In the genomic region with DNA sequence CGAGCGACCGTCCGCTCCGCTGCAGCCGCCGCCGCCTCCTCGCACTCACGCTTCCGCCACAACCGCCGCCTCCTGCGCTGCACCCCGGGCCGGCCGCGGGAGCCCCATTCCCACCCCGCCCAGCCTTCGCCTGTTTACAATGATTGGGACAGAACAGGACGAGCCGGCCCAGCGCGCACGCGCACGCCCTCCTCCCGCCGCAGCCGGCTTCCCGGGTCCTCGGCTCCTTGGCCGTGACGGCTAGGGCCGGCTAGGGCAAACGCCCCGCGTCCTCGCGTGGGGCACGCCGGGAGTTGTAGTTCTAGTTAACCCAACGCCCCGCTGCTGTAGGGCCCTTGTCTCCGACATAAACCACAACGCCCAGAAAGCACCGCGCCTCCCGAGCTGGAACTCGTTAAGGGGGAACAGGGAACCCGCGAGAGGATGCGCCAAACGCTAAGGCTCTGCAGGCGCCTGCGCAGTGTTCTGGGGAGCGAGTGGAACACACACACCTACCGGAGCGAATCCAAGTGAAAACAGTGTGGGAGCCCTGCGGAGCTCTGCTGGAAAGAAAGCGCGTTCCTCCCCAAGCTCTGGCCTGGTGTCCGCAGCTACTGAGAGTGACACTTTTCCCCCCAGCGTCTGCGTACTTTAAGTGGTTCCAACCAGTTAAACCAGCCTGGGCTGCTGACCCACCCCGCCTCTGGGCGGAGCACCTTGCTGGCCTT, we compare ENCODE assay signal across 8 mouse cellular contexts. TPM values are rescaled to one million over a fixed set of nuclear protein-coding genes. Genes with fewer than 3 reads are reported as not detected.
DNase-seq lines count a peak whose midpoint lies in the region; ATAC-seq and TF ChIP-seq lines count a peak whose summit lies in the region.

No protein-coding gene starts in this region.

- H3K36me3 ChIP-seq in heart, embryonic 12.5 days, result no peaks in the 10 kb centered on the region
- H3K36me3 ChIP-seq in kidney, postnatal 0 days (ENCODE audit: insufficient read depth, low read length), result no peaks in the 10 kb centered on the region
- no peaks in the 10 kb centered on the region for H3K36me3 ChIP-seq in liver, embryonic 11.5 days (ENCODE audit: control insufficient read depth, insufficient read depth, low read length)
- no peaks in the 10 kb centered on the region for H3K36me3 ChIP-seq in stomach, embryonic 14.5 days (ENCODE audit: control insufficient read depth, insufficient read depth, low read length)

- peak overlapping the region; percentile 92 for H3K27ac ChIP-seq in heart, embryonic 12.5 days (ENCODE audit: poor library complexity, severe bottlenecking)
- peak overlapping the region; percentile 97 for H3K27ac ChIP-seq in kidney, postnatal 0 days
- H3K27ac ChIP-seq in liver, embryonic 11.5 days (ENCODE audit: low read depth, low read length), result peak overlapping the region; percentile 91
- H3K27ac ChIP-seq in stomach, embryonic 14.5 days (ENCODE audit: low read length), result peak overlapping the region; percentile 99

- 1% methylated on average over 67 of the region's 67 CpGs for WGBS in heart, embryonic 12.5 days
- under 1% methylated on average over 67 of the region's 67 CpGs for WGBS in kidney, postnatal 0 days
- WGBS in liver, embryonic 11.5 days, result under 1% methylated on average over 67 of the region's 67 CpGs
- 0% methylated on average over 62 of the region's 67 CpGs for WGBS in stomach, embryonic 14.5 days

- H3K27me3 ChIP-seq in heart, embryonic 12.5 days (replicated peaks), result no peaks in the 10 kb centered on the region
- no peaks in the 10 kb centered on the region for H3K27me3 ChIP-seq in kidney, postnatal 0 days (ENCODE audit: insufficient read depth, low read length)
- no peaks in the 10 kb centered on the region for H3K27me3 ChIP-seq in liver, embryonic 11.5 days (replicated peaks; ENCODE audit: control insufficient read depth, insufficient read depth, low read length)
- no peaks in the 10 kb centered on the region for H3K27me3 ChIP-seq in stomach, embryonic 14.5 days (ENCODE audit: control insufficient read depth, insufficient read depth, low read length)

- peak; percentile 91 for ATAC-seq in erythroid progenitor cell, adult 5-6 weeks (replicated peaks; ENCODE audit: low FRiP score, poor library complexity, severe bottlenecking)
- peak; percentile 99 for ATAC-seq in heart, embryonic 12.5 days (ENCODE audit: insufficient number of reproducible peaks, low FRiP score)
- ATAC-seq in kidney, postnatal 0 days (replicated peaks; ENCODE audit: low FRiP score, low read depth), result peak; percentile 99
- ATAC-seq in liver, embryonic 11.5 days (replicated peaks; ENCODE audit: low FRiP score), result peak; percentile 99
- ATAC-seq in stomach, embryonic 14.5 days (ENCODE audit: insufficient number of reproducible peaks, insufficient read depth, low FRiP score, low read depth), result peak; percentile 99

- H3K9ac ChIP-seq in heart, embryonic 12.5 days, result peak overlapping the region; percentile 89
- H3K9ac ChIP-seq in kidney, postnatal 0 days (ENCODE audit: low read depth, low read length), result peak overlapping the region; percentile 90
- peak overlapping the region; percentile 88 for H3K9ac ChIP-seq in liver, embryonic 11.5 days (ENCODE audit: low read depth, low read length)
- peak overlapping the region; percentile 79 for H3K9ac ChIP-seq in stomach, embryonic 14.5 days (replicated peaks; ENCODE audit: low read depth, low read length)

- H3K4me1 ChIP-seq in heart, embryonic 12.5 days (replicated peaks), result peaks cover 23% of the 10 kb centered on the region
- H3K4me1 ChIP-seq in kidney, postnatal 0 days (replicated peaks; ENCODE audit: insufficient read depth, low read length), result peaks cover 7% of the 10 kb centered on the region; the same call in 1 of the 2 replicates
- H3K4me1 ChIP-seq in liver, embryonic 11.5 days (replicated peaks; ENCODE audit: control insufficient read depth, insufficient read depth, low read length), result peaks cover 8% of the 10 kb centered on the region
- H3K4me1 ChIP-seq in stomach, embryonic 14.5 days (ENCODE audit: control insufficient read depth, insufficient read depth, low read length), result peaks cover 12% of the 10 kb centered on the region; the same call in 1 of the 2 replicates

- peak overlapping the region; percentile 85 for H3K4me3 ChIP-seq in heart, embryonic 12.5 days
- H3K4me3 ChIP-seq in kidney, postnatal 0 days (replicated peaks; ENCODE audit: low read depth, low read length), result peak overlapping the region; percentile 94
- H3K4me3 ChIP-seq in liver, embryonic 11.5 days (ENCODE audit: low read depth, low read length), result peak overlapping the region; percentile 95
- peak overlapping the region; percentile 89 for H3K4me3 ChIP-seq in stomach, embryonic 14.5 days (ENCODE audit: low read depth, low read length)

- peak overlapping the region; percentile 94 for H3K4me2 ChIP-seq in heart, embryonic 12.5 days
- peak overlapping the region; percentile 99 for H3K4me2 ChIP-seq in kidney, postnatal 0 days (ENCODE audit: low read length)
- peak overlapping the region; percentile 94 for H3K4me2 ChIP-seq in liver, embryonic 11.5 days
- peak overlapping the region; percentile 91 for H3K4me2 ChIP-seq in stomach, embryonic 14.5 days (replicated peaks; ENCODE audit: low read depth, low read length)

- TF ChIP-seq CTCF in kidney, postnatal 0 days (IDR thresholded peaks at IDR 0.05; ENCODE audit: low read depth), result peak; percentile 44; the same call in 1 of the 2 replicates

- H3K9me3 ChIP-seq in heart, embryonic 12.5 days (replicated peaks), result no peaks in the 10 kb centered on the region
- no peaks in the 10 kb centered on the region for H3K9me3 ChIP-seq in kidney, postnatal 0 days (replicated peaks; ENCODE audit: low read length)
- H3K9me3 ChIP-seq in liver, embryonic 11.5 days (ENCODE audit: control insufficient read depth, low read length), result no peaks in the 10 kb centered on the region
- H3K9me3 ChIP-seq in stomach, embryonic 14.5 days (ENCODE audit: control insufficient read depth, low read depth, low read length), result no peaks in the 10 kb centered on the region

- peak; percentile 99 for DNase-seq in CD4-positive helper T cell, adult 2 months (ENCODE audit: low read depth, low spot score)
- DNase-seq in brain, embryonic 18.5 days (ENCODE audit: low read depth, low spot score), result peak; percentile 99
- peak; percentile 100 for DNase-seq in kidney, postnatal 0 days (ENCODE audit: low spot score)
- peak; percentile 96 for DNase-seq in liver, embryonic 11.5 days (ENCODE audit: low spot score)
- DNase-seq in naive thymus-derived CD4-positive, alpha-beta T cell, adult 2 months (ENCODE audit: low read depth), result peak; percentile 98

RNA-seq across cellular contexts. Expression of a gene that starts 0.8 kb away (rescaled TPM):
- 18.9 and 22.7 TPM in 2 replicates for total RNA-seq in erythroid progenitor cell, adult 5-6 weeks (2015; ENCODE audit: low replicate concordance)
- total RNA-seq in erythroid progenitor cell, adult 5-6 weeks (2017; ENCODE audit: low replicate concordance), result 40.8 and 45.1 TPM in 2 replicates
- polyA plus RNA-seq in heart, embryonic 12.5 days (2016; fragmentation: Nextera tagmentation; extraction: Ambion mirVana), result 40.9 and 41.1 TPM in 2 replicates
- 72.1 and 74.2 TPM in 2 replicates for polyA plus RNA-seq in kidney, postnatal 0 days (2015; fragmentation: Nextera tagmentation; extraction: Ambion mirVana)
- polyA plus RNA-seq in liver, embryonic 11.5 days (2014; fragmentation: Nextera tagmentation; extraction: Ambion mirVana), result 48.7 and 55.2 TPM in 2 replicates
- polyA plus RNA-seq in stomach, embryonic 14.5 days (2014; fragmentation: Nextera tagmentation; extraction: Ambion mirVana), result 77.4 and 97.3 TPM in 2 replicates

Comparison
In these comparisons a context has a peak if more than half of its experiments do, and no peak if none do; other contexts are left out.
1. Peak in every context shown above with its lines: DNase-seq, ATAC-seq, H3K4me3 ChIP-seq and H3K27ac ChIP-seq.